Mouse (Mus musculus): ENCODE data around the gene Slc25a47. TPM values are rescaled to one million over a fixed set of nuclear protein-coding genes. Genes with fewer than 3 reads are reported as not detected.
"Not testable (repeated sequence)": the region's sequence is repeated elsewhere in the genome, so short reads cannot be mapped to it uniquely, and the experiment has no call there.

Gene Slc25a47
- total RNA-seq, 2 experiments from 2014 or later = 8.6 to 10.5 TPM

DNA sequence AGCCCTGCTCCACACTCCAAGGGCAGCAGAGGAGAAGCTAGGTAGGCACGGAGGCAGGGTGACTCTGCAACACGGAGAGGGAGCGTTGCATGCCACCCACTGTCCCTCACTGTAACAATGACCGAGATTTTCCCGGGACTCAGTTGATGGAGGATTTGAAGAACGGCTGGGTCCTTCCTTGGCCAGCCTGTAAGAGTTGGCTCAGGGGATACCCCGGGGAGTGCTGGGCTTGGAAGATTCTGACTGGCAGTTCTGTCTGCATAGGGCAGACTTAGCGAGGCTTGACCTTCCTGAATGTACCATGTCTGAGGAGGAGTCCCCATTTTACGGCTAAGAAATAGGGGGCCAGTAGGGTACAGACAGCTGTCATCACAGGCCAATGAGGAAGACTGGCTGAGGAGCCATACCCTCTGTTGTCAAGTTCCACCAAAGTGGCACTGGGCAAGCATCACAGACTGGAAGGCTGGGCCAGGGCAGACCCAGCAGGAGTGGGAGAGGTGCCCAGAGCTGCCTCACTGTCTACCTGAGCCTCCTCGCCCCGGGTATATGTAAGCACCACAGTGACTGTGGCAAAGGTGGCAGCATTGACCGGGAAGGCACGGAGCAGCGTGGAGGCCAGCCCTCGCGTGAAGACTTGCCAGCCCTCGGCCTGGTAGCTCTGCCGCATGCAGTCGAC lies 9.4 kb upstream of the Slc25a47 start:
- DNase-seq (ENCODE audit: low spot score in 2 of 2) = no peak

DNA sequence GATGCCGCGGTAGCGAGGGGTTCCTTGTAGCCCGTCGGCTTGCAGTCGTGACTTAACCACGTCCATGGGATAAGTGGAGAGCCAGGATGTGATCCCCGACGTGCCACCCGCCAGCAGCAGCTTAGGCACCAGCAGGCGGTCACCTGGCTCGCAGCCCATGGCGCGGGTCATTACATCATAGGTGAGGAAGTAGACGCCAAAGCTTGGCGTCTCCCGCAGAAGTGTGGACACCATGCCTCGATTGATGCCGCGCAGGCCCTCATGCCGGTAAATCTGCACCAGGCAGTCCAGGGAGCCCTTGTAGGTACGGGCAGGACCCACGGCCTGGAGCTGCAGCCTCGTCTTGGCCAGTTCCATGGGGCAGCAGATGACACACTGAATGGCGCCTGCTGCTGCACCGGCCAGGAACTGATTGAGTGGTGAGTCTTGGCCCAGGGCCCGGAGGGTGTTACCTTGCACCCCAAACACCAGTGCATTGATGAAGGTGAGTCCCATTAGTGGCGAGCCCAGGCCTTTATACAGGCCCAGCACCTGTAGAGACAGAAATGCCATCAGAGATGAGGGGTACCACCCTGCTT lies 8.8 kb upstream of the Slc25a47 start:
- no peak for DNase-seq (ENCODE audit: low spot score in 2 of 2)

DNA sequence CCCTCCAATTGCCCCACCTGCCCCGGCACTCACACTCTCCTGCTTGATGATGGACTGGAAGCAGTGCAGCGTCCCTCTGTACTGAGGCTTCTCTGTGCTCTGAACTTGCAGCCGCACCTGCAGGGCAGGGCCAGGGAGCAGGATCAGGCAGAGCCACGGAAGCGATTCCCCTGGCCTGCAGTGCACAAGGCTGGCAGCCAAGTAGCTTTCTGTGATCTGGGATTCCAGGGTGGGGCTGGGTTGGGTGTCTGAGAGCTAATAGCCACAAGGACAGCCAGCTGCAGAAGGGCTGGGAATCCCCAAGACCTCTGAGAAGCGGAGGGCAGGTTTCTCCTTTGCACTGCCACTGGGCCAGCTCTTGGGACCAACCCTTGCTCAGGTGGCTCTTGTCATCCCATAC lies 8.2 kb upstream of the Slc25a47 start:
- no peak for DNase-seq (ENCODE audit: low spot score in 2 of 2)

DNA sequence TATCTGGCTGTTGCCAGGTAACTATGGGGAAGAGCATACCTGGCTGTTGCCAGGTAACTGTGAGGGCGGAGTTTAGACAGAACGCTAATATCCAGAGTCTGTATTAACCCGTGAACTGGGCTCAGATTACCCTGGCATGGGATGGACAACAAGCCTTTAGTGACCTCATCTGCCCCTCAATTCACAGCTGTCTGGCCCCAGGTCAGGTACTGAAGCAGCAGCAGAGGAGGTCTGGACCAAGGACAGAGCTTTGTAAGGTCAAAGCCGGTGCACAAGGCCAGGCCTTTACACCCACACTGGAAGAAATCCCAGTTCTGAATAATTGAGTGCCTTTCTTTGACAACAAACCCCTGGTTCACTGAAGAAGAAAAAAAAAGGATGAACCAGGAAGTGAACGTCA lies 6.2 kb upstream of the Slc25a47 start:
- DNase-seq (ENCODE audit: low spot score in 2 of 2) = no peak

DNA sequence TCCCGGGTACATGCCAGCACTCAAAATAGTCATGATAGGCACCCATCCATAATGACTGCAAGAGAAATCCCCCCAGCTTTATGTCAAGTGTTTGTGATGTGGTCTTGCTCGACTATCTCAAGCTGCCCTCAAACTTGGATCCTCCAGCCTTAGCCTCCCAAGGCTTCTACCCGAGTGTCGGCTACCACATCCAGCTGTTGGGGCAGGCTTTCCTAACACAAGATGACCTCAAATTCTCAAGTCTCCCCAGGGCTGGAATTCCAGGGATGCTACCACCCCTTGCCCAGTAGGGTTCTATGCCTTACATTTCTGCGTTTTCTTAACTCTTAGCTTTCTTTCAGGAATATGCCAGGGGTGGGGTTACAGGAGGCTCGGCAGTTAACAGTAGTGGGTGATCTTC lies 5.5 kb upstream of the Slc25a47 start:
- DNase-seq (ENCODE audit: low spot score in 2 of 2) = no peak

DNA sequence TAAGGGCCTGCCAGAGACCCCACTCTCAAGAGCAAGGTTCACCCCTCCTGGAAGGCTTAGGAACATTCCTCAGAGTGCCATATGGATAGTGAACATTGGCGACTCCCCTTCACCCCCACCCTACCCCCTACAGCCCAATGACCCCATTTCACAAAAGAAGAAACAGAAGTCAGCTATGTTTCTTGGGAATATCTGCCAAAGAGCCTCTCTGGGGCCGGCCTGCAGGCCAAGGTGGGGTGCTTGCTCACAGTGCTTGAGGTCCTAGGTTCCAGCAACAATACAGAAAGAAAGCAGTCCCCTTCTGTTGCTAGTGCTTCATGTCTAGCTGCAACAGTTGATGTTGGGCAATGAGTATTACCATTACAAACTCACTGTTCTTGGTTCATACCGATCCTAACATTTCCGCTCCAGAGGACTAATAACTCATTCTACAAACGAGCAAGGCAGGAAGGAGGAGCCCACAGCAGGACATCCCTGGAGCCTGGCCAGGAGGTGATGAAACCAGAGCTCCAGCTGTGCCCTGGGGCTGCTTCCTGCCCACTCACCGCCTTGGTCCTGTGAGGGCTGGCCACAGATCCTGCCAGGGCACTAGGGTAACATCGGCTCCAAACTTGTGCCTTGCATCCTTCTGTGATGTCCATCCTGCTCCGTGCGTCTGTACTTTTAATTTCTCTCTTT lies 3.7 kb upstream of the Slc25a47 start:
- peak in 1 of 2 experiments; percentile 58 for DNase-seq (ENCODE audit: low spot score in 2 of 2)

DNA sequence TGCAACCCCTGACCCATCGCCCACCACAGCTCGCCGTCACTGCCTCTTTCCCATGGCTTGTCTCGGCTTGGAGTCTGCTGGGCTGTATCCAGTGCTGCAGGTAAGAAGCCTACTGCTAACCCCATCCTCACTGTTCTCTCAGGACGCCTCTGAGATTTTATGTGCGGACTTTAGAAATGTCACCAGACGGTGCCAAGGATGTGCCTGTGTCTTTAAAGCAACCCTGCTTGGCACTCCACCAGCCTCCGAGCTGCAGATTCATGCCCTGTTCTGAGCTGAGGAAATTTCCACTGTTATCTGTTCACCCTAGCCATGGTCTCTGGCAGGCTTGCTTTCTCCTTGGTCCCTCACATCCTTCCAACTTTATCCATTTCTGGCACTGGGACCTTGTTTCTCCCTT lies 3.0 kb upstream of the Slc25a47 start:
- DNase-seq (ENCODE audit: low spot score in 2 of 2) = no peak

DNA sequence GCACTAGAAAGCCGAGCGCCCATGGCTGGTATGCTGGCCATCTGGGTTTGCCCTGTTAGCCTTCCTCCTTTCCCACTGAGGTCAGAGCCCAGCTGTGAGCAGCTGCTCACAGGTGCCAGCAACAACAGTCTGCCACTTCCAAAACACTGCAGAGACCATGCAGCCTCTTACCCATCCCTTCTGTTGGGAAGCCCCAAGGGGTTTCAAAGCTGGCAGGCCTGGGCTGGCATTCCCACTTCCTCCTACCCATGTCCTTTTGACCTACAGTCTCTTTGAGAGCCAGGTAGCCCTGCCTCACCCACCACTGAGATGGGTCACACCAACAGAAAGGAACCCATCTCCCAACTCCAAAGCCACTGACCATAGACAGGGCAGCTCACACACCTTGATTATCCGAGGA lies 2.4 kb upstream of the Slc25a47 start:
- no peak for DNase-seq (ENCODE audit: low spot score in 2 of 2)

DNA sequence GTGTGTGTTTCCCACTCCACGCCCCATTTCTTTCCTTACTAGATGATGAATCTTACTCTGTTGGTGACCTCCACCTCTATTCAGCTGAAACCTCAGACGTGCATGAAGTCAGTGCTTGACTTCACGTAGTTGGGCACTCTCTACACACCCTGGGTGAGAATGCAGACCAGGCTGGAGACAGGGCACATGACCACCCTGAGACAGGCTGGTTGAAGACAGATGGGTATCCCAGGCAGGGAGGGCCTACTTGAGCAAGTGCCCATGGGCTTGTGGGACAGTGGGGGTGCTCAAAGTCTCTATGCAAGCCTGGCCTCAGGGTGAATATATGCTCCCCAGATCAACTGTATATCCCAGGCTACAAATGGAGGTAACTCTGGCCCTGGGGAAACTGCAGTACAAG lies 1.5 kb upstream of the Slc25a47 start:
- no peak for DNase-seq (ENCODE audit: low spot score in 2 of 2)

DNA sequence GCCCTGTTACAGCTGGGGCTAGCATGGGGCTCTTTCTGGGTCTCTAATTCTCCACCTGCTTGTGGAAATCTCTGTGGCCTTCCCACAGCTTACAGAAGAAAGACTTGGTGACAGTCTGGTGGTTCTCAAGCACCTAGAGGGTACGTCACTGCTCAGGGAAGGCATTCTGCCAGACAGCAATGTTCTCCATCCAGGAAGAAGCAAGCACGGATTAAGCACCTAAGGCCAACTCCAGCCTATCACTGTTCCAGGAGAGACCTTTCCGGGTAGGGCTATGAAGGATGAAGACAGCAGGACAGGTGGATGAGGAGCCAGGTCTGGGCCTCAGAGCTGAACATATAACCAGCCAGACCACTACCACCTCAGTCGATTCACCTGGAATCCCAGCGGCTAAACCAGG lies 1.1 kb upstream of the Slc25a47 start:
- DNase-seq (ENCODE audit: low spot score in 2 of 2) = no peak

DNA sequence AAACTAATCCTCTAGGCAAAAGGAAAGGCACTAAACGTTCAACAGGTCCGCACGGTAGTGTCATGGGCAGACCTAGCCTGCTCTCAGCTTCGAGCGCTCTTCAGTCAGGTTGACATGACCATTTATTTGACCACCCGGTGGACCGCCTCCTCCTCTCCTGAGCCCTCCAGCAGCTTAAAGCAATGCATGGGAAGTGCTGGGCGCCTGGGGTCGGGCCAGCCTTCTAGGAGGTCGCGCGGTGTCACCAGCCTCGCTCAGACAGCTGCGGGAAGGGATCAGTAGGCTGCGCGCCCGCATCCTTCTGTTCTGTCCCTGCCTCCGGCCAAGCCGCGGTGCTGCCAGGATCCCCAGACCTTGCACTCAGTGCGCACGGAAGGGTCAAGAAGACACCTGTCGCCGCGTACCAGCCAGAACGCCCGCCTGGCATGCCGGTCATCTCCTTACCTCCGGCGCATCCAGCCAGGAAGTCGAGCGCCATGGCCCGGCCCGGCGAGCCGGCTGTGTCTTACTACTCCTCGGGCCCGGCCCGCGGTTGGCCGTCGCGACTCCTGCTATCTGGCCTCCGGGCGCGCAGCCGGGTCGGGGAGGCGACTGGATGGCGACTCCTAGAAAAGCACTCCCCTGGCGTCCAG lies 522 bp upstream of the Slc25a47 start:
- DNase-seq (ENCODE audit: low spot score in 2 of 2) = peak in 1 of 2 experiments; percentile 41

DNA sequence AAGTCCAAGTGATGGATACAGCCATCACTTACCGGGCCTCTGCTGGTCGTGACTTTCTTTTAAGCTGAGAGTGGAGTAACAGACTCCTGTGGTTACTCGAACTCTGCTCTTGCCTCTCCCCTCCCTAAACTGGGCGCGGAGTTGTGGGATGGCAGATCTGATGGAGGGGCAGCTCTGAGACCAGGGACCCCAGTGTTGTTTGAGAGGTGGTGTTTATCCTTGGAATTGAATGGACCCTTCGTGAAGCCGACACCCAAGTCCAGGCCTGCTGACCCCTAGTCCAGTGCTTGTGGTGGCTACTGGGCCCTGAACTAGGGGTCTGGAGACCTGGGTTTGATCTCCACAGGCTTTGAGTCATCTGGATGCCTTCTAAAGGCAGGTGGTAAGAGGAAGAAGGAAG lies 876 bp downstream of the Slc25a47 start:
- no peak for DNase-seq (ENCODE audit: low spot score in 2 of 2)

DNA sequence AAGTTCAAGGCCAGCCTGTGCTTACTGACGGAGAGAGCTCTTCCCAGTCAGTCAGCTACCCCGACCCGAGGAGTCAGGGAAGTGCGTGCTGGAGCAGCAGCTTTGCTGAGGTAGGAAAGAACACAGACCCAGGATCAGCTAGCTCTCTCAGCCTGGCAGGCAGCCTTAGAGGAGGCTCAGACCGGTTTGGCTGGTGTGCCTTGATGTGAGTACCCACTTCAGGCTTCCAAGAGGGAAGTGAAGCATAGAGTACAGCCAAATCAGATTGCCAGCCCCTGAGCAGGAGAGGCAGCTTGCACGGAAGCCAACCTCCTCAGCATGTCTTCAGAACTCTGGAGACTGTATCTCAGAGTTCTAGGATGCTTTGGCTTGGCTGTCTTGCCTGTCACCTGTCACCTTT lies 5.3 kb downstream of the Slc25a47 start:
- DNase-seq (ENCODE audit: low spot score in 2 of 2) = no peak

DNA sequence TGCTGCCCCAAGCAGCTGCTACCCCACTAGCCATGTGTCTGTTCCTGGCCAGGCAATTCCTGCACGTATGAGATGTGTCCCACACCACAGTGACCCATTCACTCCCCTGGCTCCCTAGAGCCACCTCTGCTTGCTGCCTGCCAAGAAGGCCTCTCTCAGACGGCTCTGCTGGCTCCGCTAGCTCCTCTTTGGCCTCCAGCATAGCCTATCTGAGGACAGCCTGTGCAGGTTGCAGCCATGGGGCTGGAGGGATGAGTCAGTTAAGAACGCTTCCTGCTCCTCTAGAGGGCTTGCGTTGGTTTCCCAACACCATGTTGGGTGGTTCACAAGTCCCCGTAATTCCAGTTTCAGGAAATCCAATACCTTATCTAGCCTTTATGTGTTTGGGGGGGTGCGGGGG lies 6.8 kb downstream of the Slc25a47 start:
- no peak for DNase-seq (ENCODE audit: low spot score in 2 of 2)

DNA sequence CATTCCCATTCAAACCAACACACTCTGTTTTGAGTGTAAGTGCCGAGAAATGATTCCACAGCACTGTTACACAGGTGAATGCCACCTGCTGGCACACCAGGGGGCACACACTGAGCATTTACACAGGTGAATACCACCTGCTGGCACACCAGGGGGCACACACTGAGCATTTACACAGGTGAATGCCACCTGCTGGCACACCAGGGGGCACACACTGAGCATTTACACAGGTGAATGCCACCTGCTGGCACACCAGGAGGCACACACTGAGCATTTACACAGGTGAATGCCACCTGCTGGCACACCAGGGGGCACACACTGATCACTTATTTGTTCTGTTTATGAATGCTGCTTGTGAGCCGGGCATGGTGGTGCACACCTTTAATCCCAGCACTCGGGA lies 12.2 kb downstream of the Slc25a47 start:
- not testable (repeated sequence) for DNase-seq (ENCODE audit: low spot score in 2 of 2)

DNA sequence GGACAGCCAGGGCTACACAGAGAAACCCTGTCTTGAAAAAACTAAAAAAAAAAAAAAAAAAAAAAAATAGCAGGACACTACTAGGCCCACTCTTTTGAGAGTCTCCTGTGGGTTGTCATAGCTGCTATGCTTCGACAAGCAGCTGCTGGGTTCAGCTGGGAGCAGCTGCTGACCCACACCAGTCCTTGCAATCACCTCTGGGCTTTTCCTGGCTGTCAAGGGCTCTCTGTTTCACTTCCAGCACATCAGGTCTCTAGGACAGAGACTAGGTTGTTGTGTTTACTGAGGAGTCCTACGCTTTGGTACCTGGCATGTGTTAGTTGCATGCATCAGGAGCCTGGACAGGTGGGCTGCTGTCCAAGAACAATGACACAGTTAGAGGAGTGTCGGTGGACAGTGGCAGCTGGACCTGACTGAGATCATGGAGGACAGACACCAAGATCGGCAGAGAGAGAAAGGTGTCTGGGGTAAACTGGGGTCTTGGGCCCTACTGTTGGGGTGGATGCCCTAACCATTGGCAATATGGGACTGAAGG lies 13.7 kb downstream of the Slc25a47 start:
- DNase-seq (ENCODE audit: low spot score in 2 of 2) = no peak

DNA sequence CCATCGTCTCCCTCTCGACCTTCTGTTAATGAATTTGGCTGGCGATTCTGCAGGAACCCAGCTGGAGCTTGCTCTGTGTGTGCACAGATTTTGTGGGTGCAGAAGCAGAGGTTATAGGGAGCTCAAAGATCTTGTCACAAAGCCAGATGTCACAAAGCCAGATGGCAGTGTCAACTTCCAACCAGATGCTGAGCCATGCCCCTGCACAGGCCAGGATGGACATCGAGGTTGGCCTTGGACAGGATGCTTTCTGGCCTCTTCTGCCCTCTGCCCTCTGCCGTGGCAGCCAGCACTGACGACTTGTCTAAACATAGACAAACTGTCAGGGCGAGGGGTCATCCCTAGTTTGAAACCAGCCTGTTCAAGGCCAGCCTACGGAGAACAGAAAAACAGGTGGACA lies 14.3 kb downstream of the Slc25a47 start:
- DNase-seq (ENCODE audit: low spot score in 2 of 2) = no peak

DNA sequence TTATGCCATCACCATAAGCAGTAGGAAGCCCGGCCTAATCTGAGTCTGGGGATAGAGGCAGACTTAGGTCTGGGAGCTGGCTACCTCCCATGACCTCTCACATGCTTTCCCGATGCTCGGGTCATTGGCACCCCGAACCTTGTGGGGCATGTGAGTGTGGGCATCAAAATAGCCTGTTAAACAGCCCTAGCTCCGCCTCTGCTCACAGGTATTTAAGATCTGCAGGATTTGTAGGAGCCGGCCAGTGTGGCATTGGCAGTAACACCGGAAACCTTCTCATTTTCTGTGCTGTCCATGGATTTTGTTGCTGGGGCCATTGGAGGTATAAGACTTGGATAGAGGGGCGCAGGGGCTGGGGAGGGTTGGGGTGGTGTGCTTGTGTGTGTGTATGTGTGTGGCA lies 15.0 kb downstream of the Slc25a47 start:
- DNase-seq (ENCODE audit: low spot score in 2 of 2) = no peak

DNA sequence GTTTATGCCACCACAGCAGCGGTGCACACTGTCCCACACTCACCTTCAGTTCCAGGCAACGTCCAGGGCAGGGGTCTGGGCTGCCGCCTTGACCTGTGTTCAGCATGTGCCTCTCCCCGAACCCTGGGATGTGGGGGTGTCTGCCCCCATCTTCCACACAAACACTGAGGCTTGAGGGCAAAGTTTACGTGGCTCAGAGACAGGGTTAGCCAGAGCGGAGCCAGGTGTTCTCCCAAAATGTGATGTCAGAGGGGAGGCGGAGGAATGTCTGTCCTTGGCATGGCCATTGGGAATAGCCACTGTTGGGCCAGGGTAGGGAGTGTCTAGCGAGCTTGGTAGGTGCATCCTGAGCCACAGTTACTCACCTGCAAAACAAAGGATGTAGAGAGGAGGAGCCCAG lies 17.0 kb downstream of the Slc25a47 start:
- no peak for DNase-seq (ENCODE audit: low spot score in 2 of 2)

DNA sequence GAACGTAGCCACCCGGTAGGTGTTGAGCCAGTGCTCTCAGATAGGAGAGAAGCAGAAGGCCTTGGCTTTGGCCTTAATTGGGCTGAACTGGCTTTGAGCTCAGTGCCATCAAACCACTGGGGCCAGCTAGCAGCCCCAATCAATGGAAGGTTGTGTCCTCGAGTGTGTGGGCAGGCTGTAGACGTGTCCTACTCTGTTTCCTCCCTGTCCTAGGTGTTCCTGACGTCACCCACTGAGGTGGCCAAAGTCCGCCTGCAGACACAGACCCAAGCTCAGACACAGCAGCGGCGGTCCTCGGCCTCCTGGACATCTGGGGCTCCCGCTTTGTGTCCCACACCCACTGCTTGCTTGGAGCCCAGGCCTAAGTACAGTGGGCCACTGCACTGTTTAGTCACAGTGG lies 19.2 kb downstream of the Slc25a47 start:
- DNase-seq (ENCODE audit: low spot score in 2 of 2) = no peak

DNA sequence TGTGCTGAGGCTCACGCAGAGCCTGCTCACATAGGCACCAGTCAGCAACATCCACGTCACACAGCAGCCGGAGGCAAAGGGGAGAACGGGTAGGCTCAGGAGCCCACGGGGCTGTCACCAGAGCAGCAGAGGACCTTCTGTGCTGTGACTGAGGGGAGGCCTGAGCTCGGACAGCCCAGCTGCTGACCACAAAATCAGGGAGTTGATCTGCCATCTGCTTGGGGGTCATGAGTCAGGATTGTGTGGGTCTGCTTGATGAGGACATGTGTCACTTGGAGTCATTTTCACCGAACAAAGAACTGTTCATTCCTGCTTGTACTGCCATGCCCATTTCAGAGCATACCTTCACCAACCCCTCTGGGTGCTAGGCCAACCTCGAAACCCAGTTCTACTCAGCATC lies 20.3 kb downstream of the Slc25a47 start:
- DNase-seq (ENCODE audit: low spot score in 2 of 2) = no peak

DNA sequence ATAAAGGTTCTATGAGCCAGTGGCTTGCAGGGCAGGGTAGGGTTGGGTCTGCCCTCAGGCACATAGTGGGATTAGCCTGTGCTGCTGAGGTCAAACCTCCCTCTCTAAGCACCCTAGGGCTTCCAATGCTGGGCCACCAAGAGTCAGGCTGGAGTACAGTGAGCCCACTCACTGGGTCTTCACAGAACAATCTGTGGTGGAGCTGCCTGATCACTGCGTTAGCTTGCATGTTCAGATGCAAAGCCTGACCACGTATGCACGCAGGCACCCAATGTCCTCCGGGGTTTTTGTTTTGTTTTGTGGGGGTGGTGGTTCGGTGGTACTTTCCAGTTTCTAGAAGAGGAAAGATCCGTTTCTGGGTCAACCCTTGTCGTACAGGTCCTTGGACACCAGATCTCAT lies 21.3 kb downstream of the Slc25a47 start:
- no peak for DNase-seq (ENCODE audit: low spot score in 2 of 2)
